Comparison of ENCODE assay signal across 29 mouse cellular contexts in genomic region chr1:23899020-23899646, GRCm38 (mm10). TPM values are rescaled to one million over a fixed set of nuclear protein-coding genes. Genes with fewer than 3 reads are reported as not detected.
DNase-seq lines count a peak whose midpoint lies in the region; ATAC-seq and TF ChIP-seq lines count a peak whose summit lies in the region.
"Had no signal": no experiment of that assay in that cellular context is flagged by ENCODE, and none has a peak within 500 bp of the region (broad histone marks: within the 10 kb centered on the region; RNA-seq: fewer than 3 reads in every experiment).

No protein-coding gene starts in this region.

- 28% methylated on average over 3 of the region's 3 CpGs for WGBS in liver, embryonic 13.5 days (ENCODE audit: insufficient replicate concordance)

- H3K36me3 ChIP-seq in G1E (replicated peaks): peaks cover 27% of the 10 kb centered on the region
- H3K36me3 ChIP-seq in liver, embryonic 13.5 days: no peaks in the 10 kb centered on the region
- H3K36me3 ChIP-seq: forebrain, embryonic 15.5 days; heart, embryonic 12.5 days; hindbrain, embryonic 13.5 days; lung, embryonic 15.5 days; midbrain, embryonic 10.5 days; midbrain, embryonic 15.5 days had no signal

- no peak overlapping the region for H3K9ac ChIP-seq in liver, embryonic 13.5 days
- H3K9ac ChIP-seq: forebrain, embryonic 15.5 days; heart, embryonic 12.5 days; hindbrain, embryonic 13.5 days; lung, embryonic 15.5 days; midbrain, embryonic 15.5 days had no signal

- peaks cover 64% of the 10 kb centered on the region for H3K4me1 ChIP-seq in G1E (ENCODE audit: insufficient read depth, low read depth, low read length)
- peaks cover 44% of the 10 kb centered on the region for H3K4me1 ChIP-seq in liver, embryonic 13.5 days (replicated peaks)
- H3K4me1 ChIP-seq: hindbrain, embryonic 13.5 days; lung, embryonic 15.5 days; midbrain, embryonic 10.5 days; midbrain, embryonic 15.5 days had no signal

- peak overlapping the region; percentile 17; the same call in 1 of the 2 replicates for H3K4me3 ChIP-seq in G1E (ENCODE audit: low read depth, low read length)
- H3K4me3 ChIP-seq in liver, embryonic 13.5 days (replicated peaks): no peak overlapping the region
- H3K4me3 ChIP-seq: forebrain, embryonic 15.5 days; gastrocnemius, adult 2 months; heart, embryonic 12.5 days; hindbrain, embryonic 13.5 days; lung, embryonic 15.5 days; midbrain, embryonic 10.5 days; midbrain, embryonic 15.5 days had no signal

- H3K9me3 ChIP-seq in G1E (replicated peaks): no peaks in the 10 kb centered on the region
- no peaks in the 10 kb centered on the region for H3K9me3 ChIP-seq in liver, embryonic 13.5 days (replicated peaks)
- H3K9me3 ChIP-seq: forebrain, embryonic 15.5 days; heart, embryonic 12.5 days; hindbrain, embryonic 13.5 days; lung, embryonic 15.5 days; midbrain, embryonic 10.5 days; midbrain, embryonic 15.5 days had no signal

- peak; percentile 34 for DNase-seq in 416B (ENCODE audit: low read depth)
- DNase-seq in G1E (ENCODE audit: low spot score): peak; percentile 37
- DNase-seq in liver, embryonic 13.5 days: no peak
- DNase-seq in frontal cortex, postnatal 14 days (ENCODE audit: low spot score in 2 of 2): no peak
- no peak for DNase-seq in cerebellum, adult 8-10 months
- DNase-seq in kidney, postnatal 14 days: no peak
- DNase-seq: adrenal gland, adult 2 months; cerebellum, adult 2 months; cerebellum, postnatal 25 days; gastrocnemius, adult 2 months; gastrocnemius, postnatal 36 days; heart, adult 18-20 months; heart, postnatal 4 days; kidney, adult 2 months; kidney, postnatal 4 days; layer of hippocampus, postnatal 36 days; left cerebral cortex, postnatal 4 days; lung, postnatal 36 days; right cerebral cortex, adult 18-20 months; spleen, adult 18-20 months; thymus, postnatal 14 days had no signal

- H3K27me3 ChIP-seq in G1E (ENCODE audit: insufficient read depth, low read length): no peaks in the 10 kb centered on the region
- no peaks in the 10 kb centered on the region for H3K27me3 ChIP-seq in liver, embryonic 13.5 days
- H3K27me3 ChIP-seq: forebrain, embryonic 15.5 days; heart, embryonic 12.5 days; hindbrain, embryonic 13.5 days; lung, embryonic 15.5 days; midbrain, embryonic 15.5 days had no signal

- peak; percentile 75 for ATAC-seq in G1E (ENCODE audit: extremely low read depth, insufficient number of reproducible peaks, low FRiP score, poor library complexity, severe bottlenecking)
- peak; percentile 53 for ATAC-seq in liver, embryonic 13.5 days (ENCODE audit: low read depth)
- peak; percentile 59 for ATAC-seq in megakaryocyte progenitor cell, adult 5-6 weeks (replicated peaks; ENCODE audit: poor library complexity)
- ATAC-seq: activated CD4-positive, CD25-positive, alpha-beta regulatory T cell, adult 4 months; forebrain, embryonic 15.5 days; midbrain, embryonic 15.5 days had no signal

- H3K27ac ChIP-seq in liver, embryonic 13.5 days: peak overlapping the region; percentile 80
- H3K27ac ChIP-seq: forebrain, embryonic 15.5 days; gastrocnemius, adult 2 months; hindbrain, embryonic 13.5 days; lung, embryonic 15.5 days; midbrain, embryonic 10.5 days; midbrain, embryonic 15.5 days had no signal

- peak overlapping the region; percentile 42 for H3K4me2 ChIP-seq in liver, embryonic 13.5 days
- H3K4me2 ChIP-seq: forebrain, embryonic 15.5 days; heart, embryonic 12.5 days; hindbrain, embryonic 13.5 days; lung, embryonic 15.5 days; midbrain, embryonic 15.5 days had no signal

- no peak for TF ChIP-seq CTCF in G1E (IDR thresholded peaks at IDR 0.05; ENCODE audit: low read depth, low read length)

RNA-seq across cellular contexts. Expression of gene Smap1, which starts 23.0 kb away (rescaled TPM):
- 382 and 473 TPM in 2 replicates for total RNA-seq in G1E (2014; fragmentation: Nextera tagmentation)
- total RNA-seq in G1E (2017): 80.9 and 98.0 TPM in 2 replicates
- polyA plus RNA-seq in G1E (2012): 34.7 and 37.6 TPM in 2 replicates
- polyA plus RNA-seq in liver, embryonic 13.5 days (2015; fragmentation: Nextera tagmentation; extraction: Ambion mirVana): 29.9 and 32.0 TPM in 2 replicates
- 63.0 and 69.0 TPM in 2 replicates for total RNA-seq in megakaryocyte progenitor cell, adult 5-6 weeks (2015)
- 36.3 and 36.9 TPM in 2 replicates for total RNA-seq in megakaryocyte progenitor cell, adult 5-6 weeks (2017)

Comparison
In these comparisons a context has a peak if more than half of its experiments do, and no peak if none do; other contexts are left out.
1. DNase-seq: peak in 416B (single experiment) and G1E (single experiment); none in liver, embryonic 13.5 days (single experiment), frontal cortex, postnatal 14 days (0 of 2), cerebellum, adult 8-10 months (single experiment) and kidney, postnatal 14 days (single experiment).
2. Peak in every context shown above with its lines, with median percentiles within 50 percentile points of each other: ATAC-seq.